Mouse (Mus musculus): ENCODE data around the gene Cdh1.

Gene Cdh1

DNA sequence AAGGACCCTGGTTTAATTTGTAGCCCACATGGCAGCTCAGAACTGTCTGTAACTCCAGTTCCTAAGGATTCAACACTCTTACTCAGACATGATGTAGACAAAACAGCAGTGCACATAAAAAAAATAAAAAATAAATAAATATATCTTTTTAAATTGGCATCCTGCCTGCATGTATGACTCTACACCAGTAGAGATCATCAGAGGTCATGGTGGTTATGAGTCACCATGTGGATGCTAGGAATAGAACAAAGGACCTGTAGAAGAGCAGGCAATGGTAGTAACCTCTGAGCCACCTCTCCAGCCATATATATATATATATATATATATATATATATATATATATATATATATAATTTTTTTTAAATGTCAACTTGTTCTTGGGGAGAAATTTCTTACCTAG, 52.9 kb downstream of the Cdh1 start:
- ATAC-seq (ENCODE audit: low TSS enrichment): no peak

DNA sequence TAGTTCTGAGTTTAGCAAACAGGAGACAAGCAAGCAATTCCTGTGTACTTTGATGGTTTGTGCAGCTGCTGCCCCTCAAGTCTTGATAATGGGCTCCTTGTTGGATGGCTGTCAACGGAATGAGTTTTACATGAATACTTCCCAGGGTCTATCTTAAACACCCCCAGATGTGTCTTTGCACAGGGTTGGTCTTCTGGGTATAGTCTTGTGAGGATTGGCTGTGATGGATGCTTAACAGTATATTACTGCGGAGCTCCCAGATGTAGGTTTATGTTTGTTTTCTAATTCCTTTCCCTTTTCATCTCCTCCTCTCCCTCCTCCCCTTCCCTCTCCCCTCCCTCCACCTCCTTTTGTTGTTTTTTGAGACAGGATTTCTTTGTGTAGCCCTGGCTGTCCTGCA, 69.6 kb downstream of the Cdh1 start:
- ATAC-seq (ENCODE audit: low TSS enrichment): no peak

DNA sequence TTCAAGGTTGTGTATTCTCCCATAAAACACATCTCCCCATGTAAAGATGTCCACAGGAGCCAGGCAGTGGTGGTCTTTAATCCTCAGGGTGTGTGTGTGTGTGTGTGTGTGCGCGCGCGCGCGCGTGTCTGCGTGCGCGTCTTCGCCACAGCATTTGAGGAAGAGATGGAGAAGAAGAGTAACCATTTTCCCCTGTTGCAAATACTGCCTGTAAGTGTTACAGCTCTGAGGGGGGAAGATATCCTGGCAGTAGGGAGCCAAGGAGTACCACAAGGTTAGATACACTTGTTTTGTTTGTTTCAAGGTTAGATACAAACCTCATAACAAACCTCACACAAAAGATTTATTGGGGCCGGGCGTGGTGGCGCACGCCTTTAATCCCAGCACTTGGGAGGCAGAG, 71.2 kb downstream of the Cdh1 start:
- ATAC-seq (ENCODE audit: low TSS enrichment): no peak

DNA sequence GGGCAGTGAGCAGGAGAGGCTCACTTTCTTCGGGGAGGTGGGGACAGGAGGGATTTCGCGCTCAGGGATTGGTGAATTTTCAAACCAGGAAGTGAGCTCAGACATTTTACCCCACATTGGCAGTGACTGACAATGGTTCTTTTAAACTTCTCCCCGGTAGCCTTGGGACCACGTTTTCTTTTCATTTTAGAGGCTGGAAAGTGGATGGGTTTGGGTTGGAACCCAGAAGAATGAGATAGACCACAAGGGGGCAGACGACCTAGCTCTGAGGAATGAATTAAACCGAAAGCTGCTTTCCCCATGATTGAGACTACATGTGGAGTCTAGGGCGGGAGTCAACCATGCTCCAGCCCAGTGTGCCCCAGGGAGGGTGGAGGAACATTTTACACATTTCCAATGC, 71.7 kb downstream of the Cdh1 start:
- ATAC-seq (ENCODE audit: low TSS enrichment): no peak

DNA sequence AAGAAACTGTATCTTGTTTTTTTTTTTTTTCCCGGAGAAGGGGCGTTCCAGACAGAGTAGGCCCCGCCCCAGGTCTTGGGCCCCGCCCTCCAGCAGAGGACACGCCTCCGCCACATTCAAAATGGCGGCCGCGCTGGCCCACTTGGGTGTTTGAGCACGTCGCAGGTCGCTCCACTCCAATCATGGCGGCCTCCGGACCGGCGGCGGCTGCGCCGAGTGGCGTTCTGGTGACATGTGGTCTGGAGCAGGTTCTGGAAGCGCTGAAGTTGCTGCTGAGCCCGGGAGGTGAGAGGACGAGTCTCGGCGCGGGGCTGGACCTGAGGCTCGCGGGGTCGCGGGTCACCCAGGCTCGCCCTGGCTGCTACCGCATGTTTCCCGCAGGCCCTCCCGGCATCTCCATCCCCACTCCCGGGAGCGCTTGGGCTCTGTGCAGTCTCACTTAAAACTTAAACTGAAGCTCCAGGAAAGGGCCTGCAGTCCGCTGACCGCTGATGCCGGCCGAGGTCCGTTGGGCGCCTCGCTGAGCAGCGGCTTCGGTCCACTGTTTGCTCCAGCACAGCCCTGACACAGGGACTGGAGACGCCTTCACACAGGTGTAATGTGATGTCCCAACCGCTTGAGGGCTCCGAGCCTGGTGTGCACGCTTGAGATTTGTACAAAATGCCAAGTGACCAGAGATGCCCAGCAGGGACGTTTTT, 80.0 kb downstream of the Cdh1 start, which contains the start of gene Tango6:
Gene Tango6 (plus strand): TSS at position 98 of the 698 bp plus-strand sequence.
- ATAC-seq (ENCODE audit: low TSS enrichment): peak; percentile 98

DNA sequence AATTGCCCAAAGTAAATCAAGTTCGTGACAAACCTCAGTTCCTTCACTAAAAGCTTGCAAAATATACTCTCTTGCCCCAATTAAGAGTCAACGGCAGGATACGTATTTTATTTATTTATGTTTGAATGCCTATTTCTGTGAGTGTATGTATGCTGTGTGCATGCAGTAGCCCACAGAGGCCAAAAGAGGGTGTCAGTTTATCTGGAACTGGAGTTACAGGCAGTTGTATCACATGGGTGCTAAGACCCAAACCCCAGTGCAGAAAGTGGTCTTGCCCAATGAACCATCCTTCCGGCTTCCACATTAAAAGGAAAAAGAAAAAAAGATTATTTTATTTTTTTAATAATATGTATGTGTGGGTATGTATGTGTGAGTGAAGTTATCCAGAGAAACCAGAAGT, 81.2 kb downstream of the Cdh1 start:
- no peak for ATAC-seq (ENCODE audit: low TSS enrichment)

DNA sequence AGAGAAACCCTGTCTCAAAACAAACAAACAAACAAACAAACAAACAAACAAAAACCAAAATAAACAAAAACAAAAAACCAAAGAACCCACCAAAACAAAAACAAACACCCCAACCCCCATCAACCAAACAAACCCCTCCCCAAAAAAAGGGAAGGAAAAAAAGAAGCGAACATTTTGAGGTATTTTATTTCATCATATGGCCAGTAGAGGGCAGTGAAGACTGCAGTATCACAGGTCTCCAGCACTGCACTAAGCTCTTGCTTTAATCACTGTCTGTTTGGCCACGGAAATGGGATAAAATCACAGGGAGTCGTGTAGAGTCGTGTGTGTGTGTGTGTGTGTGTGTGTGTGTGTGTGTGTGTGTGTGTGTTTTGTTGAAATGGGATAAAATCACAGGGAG, 84.3 kb downstream of the Cdh1 start:
- ATAC-seq (ENCODE audit: low TSS enrichment): peak; percentile 53

DNA sequence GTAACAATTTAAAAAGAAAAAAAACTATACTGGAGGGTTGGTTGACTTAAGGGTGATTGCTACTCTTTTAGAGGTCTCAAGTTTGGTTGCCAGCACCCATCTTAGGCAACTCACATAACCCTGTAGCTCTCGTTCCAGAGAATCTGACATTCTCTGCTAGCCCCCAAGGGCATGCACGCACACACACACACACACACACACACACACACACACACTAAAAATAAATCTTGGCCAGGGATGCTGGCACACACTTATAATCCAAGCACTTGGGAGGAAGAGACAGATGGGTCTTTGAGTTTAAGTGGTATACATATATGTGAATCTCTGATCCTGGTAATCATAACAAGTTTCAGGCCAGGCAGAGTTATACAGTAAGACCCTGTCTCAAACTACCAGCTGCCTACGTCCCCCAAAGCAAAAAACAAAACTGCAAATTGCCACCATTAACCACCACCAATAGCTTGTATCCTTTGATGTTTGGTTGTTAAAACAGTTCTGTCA, 94.6 kb downstream of the Cdh1 start:
- no peak for ATAC-seq (ENCODE audit: low TSS enrichment)

DNA sequence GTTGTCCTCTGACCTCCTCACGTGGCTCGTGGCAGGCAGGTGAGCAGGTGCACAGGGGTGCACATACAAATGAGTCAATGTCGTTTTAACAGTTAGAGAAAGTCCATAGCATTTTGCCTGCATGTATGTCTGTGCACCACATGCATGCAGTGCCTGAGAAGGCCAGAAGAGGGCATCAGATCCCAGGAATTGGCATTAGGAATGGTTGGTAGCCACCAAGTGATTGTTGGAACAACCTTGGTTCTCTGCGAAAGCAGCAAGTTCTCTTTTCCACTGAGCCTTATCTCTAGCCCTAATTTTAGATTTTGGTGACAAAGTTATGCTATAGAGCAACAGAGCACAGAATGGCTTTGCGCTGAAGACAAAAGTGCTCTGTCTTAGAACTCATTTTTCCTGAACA, 96.4 kb downstream of the Cdh1 start:
- peak; percentile 57; the same call in 1 of the 2 replicates for ATAC-seq (ENCODE audit: low TSS enrichment)

DNA sequence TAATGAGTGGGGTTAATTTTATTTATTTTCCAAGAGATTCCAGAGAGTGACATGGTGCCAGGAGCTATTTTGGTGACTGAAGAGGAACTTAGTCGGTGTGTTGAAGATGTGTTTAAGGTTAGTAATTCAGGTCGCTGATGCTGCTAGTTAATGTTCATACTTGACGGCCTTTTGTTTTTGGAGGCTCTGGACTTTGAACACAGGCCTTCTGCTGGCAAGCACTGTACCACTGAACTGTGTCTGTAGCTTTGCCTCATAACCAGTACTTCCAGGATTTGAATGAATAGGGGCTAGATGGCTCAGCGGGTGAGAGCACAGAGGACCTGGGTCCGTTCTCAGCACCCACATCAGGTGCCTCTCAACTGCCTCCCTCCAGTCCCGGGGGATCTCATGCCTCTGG, 97.0 kb downstream of the Cdh1 start:
- ATAC-seq (ENCODE audit: low TSS enrichment): no peak

DNA sequence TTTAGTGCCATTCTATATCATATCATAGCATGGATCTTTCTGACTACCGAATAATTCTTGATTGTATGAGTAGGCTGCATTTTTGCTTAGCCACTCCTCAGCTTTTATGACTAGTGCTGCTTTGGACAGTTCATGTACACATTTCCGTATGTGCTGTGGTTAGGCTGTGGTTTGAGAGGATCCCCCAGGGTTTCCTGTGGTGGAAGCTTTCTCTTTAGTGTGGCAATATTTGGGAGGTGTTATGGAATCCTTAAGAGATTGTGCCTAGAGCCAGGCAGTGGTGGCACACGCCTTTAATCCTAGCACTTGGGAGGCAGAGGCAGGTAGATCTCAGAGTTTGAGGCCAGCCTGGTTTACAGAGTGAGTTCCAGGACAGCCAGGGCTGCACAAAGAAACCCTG, 98.2 kb downstream of the Cdh1 start:
- ATAC-seq (ENCODE audit: low TSS enrichment): no peak

DNA sequence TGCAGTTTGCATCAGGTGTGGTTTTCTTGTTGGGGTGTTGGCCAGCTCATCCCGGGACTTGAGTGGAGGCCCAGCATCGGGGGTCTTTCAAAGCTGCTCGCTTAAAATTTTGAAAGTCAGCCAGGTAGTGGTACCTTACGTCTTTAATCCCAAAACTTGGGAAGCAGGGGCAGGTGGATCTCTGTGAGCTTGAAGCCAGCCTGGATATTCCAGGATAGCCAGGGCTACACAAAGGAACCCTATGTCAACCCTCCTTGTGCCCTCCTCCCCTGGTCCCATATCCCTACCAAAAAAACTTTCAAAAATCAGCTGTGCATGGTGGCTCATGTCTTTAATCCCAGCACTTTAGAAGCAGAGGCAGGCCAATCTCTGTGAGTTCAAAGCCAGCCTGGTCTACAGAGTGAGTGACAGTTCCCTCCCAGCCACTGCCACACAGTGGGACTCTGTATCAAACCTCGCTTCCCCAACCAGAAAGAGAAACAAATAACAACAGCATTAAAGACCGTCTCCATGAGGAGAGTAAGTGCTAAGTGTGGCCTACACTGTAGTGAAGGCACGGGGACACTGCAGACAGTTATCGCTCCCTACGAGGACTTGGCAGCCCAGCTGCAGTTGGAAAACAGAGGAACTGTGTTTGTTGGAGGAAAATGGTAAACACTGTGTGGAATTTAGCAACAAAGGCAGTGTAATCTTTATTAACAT, 101.2 kb downstream of the Cdh1 start:
- ATAC-seq (ENCODE audit: low TSS enrichment): no peak

DNA sequence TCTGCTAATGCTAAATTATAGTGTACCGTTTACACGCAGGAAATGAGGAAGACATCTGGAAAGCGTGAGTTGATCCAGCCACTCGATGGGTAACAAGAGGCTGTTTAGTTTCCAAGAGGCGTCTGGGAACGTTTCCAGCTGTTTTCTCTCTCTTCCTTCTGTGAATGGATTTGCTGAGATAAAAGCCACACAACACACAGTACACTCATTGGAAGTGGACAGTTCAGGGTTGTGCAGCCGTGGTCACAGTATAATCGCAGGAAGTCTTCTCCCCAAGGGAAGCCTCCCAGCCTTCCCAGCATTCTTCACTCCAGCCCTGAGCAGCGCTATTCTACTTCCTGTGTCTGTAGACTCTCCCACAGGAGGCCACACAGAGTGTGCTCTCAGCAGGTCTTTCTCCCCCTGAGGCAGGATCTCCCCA, 101.8 kb downstream of the Cdh1 start:
- ATAC-seq (ENCODE audit: low TSS enrichment): peak; percentile 44

DNA sequence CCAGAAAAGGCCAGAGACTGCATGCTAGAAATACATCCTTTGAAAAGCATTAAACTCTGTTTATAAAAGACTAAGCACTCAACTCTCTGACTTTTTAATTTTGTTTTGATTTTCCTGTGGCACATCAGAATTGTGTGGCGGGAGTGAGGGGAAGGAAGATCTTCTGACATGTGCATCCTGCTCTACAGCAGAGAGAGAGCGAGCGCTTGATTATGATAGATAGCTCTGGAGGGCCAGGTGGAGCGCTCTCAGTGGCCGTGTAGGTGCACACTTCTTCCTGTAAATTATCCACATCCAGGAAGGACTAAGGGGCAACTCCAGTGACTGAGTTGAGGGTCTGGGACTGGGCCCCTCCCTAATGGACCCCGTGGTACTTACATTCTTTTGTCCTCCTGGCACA, 103.0 kb downstream of the Cdh1 start:
- no peak for ATAC-seq (ENCODE audit: low TSS enrichment)

DNA sequence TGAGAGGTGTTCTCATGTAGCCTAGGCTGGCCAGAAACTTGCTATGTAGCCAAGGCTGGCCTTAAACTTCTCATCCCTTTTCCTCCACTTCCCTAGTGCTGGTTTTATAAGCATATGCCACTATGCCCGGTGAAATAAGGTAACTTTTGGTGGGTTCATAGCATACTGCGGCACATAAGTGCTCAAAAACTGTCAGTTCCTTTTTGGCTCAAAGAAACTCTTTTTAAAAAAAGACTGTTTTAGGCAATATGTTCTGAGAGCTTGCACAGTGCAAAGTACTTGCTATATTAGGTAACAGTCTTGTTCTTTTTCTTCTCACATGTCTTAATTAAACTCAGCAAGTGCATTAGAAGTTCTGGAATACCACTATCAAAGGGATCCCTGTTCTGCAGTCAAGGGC, 106.9 kb downstream of the Cdh1 start:
- peak; percentile 90 for ATAC-seq (ENCODE audit: low TSS enrichment)

DNA sequence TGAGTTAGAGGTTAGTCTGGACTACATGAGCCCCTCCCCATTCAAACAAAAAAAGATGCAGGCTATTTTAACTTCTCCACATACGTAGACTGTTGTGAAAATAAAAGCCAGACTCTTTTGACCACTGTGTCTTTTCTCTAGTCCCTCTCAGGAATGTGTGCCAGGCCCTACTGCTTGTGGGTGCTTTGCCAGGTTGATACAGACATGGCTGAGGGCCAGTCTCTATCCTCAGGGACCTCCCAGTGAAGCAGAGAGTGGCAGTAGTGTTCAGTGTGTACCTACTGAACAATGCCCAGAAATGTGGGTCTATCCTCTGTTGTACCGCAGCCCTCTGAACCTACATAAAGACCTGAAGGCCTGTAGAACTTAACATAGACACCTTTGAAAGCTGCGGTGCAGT, 109.3 kb downstream of the Cdh1 start:
- no peak for ATAC-seq (ENCODE audit: low TSS enrichment)

DNA sequence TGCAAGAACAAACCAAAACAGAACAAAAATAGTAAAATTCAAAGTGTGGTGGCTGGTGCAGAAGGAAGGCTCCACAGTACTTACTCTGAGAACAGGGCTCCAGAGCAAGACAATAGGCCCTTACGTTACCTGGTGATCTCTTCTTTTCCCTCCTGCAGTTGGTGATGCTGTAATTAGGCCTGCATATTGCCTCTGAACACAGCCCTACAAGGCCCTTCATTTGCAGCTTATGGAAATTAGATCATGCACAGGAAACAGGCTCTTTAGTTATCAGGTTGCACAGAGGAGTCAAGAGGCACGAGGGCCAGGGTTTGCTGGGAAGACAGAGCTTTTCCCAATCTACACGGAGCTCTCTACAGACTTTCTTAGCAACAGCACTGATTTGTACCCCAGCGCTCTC, 111.1 kb downstream of the Cdh1 start:
- no peak for ATAC-seq (ENCODE audit: low TSS enrichment)

DNA sequence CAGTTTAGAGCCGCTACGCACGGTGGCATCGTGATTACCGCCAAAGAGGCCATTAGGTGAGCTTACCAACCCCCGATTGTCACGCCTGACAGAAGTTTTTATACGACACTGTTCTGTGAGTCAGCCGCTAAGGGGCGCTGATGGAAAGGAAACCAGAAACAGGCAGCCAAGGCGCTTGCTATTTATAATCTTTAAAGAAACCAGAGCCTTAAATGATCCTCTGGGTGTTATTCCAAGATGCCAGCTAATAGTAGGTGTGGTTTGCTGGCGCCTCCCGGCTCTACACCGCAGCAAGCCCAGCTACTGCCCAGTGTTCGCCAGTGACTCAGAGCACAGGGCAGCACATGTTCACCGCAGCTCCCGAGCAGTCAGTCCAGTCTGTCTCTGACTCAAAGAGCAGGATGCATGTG, 114.9 kb downstream of the Cdh1 start:
- peak; percentile 94 for ATAC-seq (ENCODE audit: low TSS enrichment)
